Mouse (Mus musculus) cerebellum, adult 2 months (tissue): ENCODE measurements at regions not wholly inside any gene's neighbourhood (a gene's known extent, or its start where the extent isn't known, plus 50 kb on each side); places are given as distances from the start of the nearest gene placed in this dataset.
A peak's percentile ranks its signal among the peaks of the same experiment; 100 is the strongest.

Experiments used
- CTCF ChIP-seq: fragments of 200-500 bp; IDR thresholded peaks from 2 replicates; pipeline ENCODE4 v1.5.1; 2011; ENCODE audit warnings: low read depth, mild to moderate bottlenecking, control low read depth, low read length, moderate library complexity, borderline replicate concordance; ENCODE audit not compliant: insufficient read depth
- POLR2A ChIP-seq: fragments of 200-500 bp; IDR thresholded peaks from 2 replicates; pipeline ENCODE4 v1.6.1; 2011; ENCODE audit warnings: low read length, control low read depth, borderline replicate concordance; ENCODE audit not compliant: insufficient read depth

GRCm38 (mm10) chr9:92769528-92769927 is 227.5 kb downstream of the Plod2 start:
- TF ChIP-seq CTCF: peak; percentile 60
- TF ChIP-seq POLR2A: no peak
